Mouse (Mus musculus): ENCODE data around the gene Nisch.

Gene Nisch

DNA sequence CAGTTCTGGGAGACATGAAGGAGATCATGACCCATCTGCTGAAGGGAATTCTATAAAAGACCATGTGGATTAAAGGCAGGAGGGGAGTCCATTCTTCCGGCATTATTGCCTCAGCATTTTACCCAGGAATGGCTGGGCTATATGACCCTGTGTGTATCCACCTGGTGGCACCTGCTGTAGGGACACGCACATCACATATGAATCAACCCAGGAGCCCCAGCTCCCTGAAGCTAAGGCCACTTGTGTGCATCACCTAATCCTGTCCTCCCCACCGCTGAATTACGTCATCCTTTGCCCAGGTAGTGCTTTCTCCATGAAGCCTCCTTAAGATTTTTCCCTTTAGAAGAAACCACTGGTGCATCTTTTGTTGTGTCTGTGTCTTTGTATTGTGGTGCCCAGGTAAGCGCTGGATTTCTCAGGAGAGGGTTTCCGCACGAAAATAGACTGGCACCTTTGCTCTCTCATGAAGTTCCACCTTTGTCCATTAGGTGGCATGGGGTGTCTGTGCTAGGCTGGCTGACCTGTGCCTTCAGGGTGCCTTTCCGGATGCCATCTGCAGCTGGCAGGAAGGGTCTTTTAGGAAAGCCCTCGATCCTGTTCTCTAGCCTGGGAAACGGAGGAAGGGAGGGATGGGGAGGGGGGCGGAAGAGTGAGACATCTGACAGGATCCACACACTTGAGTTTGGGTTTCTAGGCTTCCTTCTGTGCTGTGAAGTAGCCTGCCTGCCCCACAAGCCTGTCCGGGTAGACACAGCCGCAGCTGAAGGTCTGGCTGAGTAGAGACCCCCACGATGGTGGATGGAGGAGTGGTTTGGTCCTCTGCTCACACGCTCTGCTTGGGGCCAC is 1.4 kb downstream of the Nisch start:
- peak; percentile 74 to 82 for DNase-seq

DNA sequence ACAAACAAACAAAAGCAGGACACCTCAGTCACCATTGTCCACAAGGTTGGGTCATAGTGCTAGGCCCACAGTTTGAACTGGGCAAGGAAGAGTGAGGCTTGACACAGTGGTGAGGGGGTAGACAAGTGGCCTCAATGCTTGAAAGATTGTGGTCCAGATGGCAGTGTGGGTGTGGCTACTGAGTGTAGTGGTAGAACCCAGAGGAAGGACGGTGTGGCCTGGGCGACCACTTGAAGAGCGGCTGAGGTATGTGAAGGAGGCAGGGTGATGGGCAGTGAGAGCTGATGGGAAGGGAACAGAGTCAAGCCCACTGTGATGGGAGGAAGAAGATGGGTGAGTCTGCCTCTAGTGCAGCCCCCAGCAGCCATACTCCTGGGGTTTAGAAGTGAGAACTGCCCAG is 2.1 kb downstream of the Nisch start:
- DNase-seq: no peak

DNA sequence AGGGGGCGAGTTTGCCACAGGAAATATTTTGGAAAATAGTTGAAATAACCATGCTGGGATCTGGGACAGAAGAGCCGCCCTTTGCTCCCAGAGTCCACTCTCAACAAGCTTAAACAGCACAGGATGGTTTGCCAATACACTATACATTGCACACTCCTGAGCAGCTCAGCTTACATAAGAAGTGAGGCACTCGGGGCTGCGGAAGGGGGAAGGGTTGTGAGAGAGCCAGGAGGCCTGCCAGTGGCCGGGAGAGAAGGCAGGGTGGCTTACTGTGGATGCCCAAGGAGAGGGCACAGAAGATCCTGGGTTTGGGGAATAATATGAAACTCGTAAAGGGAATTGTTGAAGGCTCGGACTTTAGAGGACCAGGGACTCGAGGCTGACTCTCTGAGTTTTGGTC is 2.9 kb downstream of the Nisch start:
- DNase-seq: no peak

DNA sequence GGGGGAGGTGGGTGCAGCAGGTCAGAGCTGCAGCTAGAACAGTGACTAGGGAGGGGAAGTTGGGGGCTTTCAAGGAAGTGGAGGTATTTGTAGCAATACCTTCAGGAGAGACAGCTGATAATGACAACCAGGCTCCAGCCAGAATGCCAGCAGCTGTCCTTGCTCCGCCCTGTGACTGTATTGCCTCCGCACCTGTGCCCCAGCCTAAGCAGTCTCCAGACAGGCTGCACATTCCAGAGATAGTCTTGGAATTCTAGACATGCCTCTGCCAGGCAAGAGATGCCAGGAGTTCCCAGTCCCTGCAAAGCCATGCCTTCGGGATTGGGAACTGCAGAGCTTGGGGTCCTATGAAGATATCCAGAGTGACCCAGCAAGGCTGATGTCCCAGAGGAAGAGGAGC is 4.2 kb downstream of the Nisch start:
- DNase-seq: no peak

DNA sequence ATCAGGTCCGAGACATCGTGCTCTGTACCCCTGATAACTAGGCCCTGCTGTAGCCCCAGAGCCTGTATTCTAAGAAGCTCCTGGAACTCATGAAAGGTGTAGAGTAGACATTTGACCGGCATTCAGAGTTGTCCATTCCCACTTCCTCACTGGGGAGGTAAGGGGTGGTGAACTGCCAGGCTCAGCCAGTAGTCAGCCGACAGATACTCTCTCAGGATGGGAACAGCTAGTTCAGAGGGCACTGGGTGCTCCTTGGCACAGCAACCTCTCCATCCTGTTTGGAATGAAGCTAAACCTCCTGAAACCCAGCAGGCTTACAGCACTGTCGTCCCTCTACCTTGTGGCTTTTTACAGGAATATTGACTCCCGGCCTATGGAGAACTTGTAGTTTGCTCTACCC is 4.9 kb downstream of the Nisch start:
- DNase-seq: no peak

DNA sequence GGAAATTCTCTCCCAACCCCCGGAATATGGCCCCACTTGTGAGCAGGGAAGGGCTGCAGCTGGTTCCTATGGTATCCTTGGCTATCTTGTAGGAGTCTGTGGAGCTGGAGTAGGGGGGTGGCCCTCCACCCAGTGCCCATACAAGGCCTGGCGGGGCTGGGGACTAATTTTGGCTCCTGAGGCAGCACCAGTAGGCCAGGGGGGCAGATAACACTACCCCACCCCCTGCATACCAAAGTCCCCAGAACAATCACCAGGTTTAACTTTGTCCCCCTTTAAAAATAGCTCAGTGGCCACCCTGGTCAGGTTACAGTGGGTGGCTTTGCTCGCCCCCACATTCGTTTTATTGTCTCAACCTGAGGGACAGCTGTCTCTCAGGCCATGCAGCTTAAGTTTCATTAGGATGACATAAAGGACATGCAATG is 7.6 kb downstream of the Nisch start:
- DNase-seq: no peak

DNA sequence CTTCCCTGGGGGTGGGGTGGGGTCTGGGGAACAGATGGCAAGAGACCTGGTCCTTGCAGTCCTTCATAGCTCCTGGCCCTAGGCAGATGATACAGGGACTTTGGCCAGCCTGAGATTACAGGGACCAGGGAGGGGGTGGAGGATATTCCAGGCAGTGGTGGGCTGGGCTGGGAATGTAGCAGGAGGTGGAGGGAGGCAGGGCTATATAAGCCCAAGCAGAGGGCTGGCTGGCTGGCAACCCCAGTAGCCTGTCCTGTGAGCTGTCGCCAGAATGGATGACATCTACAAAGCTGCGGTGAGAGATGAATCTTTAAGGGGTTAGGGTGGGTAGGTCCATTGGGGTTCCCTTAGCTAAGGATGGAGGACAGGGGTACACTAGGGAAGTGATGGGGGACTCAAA is 8.7 kb downstream of the Nisch start, which contains the start of gene Tnnc1:
Gene Tnnc1 (plus strand): TSS at position 229 of the 400 bp plus-strand sequence.
- no peak for DNase-seq

DNA sequence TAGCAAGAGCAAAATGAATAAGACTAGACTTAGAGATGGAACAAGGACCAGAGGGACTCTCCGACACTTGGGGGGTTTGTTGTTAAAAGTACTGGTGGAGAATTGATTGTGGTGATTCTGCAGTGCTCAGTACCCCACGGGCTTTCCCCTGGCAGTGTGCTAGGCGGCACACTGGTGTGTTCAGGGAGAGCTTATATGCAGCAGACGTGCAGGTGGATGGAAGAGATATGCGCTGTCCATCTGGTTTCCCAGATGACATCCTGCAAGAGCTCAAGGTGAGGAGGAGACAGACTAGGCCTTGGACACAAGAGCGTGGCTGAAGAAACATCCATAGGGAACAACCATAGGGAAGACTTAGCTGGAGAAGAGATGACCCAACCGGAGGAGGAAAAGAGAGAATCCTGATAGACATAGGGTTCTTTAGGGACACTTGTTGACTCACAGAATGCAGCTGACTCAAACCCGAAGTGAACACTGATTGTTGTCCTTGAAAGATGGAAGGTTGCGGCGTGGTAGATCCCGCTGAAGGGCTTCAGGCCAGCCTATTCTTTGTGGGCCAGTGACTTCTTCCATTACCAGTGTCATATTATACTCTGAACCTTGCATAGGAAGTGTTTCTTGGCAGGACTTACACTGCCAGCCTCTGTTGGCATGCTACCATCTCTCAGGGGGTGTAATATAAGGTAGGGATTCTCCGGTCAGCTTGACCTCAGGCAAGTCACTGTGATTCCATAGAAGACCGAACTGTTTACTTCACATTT is 9.5 kb downstream of the Nisch start:
- DNase-seq: no peak

DNA sequence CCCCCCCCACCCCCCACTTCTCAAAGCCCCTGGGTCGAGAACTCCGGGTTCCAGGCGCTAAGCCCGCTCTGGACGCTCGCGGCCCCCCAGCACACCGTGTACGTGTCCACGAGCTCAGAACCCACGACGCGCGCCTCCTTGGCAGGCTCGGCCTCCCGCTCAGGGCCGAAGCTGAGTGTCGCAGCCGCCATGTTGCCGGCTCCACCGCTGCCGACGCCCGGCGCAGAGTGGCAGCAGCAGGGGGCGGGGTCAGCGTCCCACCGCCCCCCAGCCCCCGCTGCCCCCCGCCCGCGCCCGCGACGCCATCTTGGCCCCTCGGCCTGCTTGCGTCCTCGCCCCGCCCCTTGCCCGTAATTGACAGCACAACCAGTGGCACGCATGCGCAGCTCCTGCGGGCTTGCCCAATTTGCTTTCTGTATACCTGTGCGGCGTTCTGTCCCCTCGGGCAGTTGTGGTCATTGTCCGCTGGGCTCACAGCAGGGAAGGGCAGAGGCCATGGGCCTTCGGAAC is 10.2 kb downstream of the Nisch start:
- DNase-seq: peak; percentile 98 to 99

DNA sequence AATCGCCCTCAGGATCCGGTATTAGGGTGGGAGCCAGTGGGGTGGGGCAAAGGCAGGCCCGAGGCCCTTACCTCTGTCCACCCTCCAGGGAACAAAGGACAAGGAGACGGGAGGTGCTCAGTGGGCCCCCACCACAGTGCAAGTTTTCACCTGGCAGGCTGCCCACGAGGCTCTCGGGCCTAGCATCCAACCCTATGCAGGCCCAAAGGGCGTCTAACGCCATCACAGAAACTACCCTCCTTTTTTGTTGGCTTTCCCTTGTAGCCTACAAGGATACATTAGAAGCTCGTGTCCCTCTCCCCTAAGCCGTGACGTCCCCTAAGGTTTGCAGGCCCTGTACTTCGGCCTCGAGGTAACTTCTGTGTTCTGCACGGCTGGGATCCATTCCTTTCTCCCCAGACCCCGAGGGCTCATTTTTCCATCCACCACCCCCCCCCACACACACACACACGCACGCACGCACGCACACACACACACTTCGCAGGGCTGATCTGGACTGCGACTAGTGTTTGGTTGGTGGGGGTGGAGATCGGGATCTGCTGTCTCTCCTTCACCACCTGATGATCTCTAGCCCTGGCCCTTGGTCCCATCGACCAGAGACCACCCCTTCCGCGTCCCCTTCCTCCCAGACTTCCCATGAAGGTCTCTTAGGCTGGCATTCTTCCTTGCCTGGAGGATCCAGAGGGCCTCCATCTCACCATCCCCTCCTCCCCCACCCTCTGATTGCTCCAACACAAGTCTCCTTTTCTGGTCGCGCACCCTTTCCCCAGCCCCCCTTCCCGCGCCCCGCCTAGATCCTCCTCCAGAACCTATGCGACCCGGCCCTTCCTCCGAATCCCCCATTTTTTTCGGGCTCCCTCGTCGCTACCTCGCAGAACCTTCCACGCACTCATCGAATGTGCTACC is 10.9 kb downstream of the Nisch start:
- DNase-seq: peak; percentile 74 to 78

DNA sequence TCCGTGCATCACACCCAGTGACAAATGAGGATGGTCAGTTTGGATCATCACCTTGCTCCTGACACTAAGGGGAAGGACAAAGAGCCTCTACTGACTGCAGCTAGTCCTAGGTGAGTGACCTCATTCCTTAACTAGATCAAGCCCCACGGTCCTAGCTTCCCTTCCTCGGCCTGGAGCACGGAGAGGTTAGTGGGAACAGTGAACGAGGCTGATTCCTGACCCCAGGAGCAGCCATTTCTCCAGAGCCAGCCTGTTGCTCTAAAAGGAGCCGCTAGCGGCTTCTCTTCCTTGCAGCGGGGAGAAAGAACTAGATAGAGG is 11.5 kb downstream of the Nisch start:
- DNase-seq: no peak

DNA sequence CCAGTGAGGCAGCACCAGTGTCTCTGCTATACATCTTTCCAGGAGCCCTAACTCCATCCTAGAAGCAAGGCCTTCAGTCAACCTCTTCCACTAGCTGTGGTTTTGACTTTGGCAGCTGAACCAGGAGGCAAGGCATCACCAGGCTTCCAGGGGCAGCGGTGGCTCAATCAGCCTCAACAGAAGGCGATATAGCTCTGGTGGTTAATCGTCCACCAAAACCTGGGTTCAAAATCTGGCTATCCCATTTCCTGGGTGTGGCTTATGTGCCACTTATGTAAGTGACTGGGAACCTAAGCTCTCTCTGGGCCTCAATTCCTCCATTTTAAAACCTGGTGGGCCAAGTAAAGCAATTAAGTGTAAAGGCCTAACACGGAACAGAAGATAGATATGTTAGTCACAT is 11.9 kb downstream of the Nisch start:
- no peak for DNase-seq

DNA sequence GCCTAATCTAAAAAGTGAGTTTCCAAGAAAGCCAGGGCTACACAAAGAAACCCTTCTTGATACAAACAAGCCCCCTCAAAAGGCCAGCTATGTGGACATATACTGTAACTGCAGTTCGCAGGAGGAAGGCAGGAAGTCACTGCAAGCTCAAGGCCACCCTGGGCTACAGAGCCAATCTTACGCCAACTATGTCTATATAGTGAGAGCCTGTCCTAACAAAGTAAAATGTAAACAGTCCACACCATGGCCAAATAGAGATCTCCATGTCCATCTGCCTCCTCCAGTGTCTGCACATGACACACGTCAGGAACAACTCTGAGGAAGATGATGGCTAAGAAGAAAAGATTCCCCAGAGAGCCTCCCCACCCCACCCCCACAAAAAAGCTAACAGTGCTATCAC is 16.7 kb downstream of the Nisch start:
- DNase-seq: no peak

DNA sequence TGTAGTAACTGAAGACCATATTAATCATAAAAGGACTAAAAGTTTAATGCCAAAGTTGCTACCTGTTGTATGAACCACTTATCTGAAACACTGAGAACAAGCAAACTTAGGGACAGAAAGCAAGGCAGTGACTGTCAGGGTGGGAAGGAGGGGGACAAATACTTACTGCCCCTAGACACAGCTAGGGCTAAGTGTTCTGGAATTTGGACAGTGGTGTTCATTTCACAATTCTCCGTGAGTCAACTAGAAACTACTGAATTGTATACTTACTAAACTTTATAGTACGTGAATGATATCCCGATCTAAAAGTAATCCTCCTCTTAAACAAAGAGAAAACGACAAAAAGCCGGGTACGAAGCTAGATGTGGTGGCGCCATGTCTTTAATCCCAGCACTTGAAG is 17.1 kb downstream of the Nisch start:
- no peak for DNase-seq

DNA sequence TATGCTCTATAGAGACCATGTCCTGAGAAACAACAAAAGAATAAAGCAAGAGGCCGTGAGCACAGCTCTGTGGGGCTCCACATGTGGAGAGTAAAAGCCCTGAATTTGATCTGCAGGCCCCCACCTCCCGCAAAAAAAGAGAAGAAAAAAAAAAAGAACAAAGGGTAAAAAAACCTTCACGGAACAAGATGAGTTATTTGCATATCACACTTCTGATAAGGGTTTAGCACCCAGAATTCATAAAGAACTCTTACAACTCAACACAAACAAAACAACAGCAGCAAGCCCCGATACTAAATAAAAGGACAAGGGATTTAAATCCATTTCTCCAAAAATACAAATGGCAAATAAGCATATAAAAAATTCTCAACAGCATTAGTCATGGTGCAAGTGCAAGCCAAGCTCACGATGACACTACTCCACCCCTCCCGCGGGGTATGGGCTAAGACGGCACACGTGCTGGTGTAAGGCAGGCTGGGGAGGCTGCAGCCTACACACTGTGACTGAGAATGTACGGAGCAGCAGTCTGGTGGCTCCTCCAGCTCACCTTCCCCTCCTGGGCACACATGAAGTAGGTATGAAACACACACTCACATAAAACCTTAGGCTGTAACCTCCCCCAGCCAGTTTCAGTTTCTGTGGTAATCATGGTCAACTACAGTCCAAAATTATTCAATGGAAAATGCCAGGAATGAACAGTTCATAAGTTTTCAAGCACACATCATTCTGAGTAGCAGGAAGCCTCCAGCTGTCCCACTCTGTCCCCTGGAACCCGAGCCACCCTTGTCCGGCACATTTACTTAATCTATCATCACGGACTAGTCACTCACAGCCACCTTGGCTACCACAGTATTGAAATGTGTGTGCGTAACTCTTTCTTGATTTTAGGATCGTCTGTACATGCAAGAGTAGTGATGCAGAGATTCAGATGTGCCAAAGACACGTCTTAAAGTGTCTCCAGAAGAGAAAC is 18.9 kb downstream of the Nisch start:
- DNase-seq: peak in 1 of 2 experiments; percentile 34

DNA sequence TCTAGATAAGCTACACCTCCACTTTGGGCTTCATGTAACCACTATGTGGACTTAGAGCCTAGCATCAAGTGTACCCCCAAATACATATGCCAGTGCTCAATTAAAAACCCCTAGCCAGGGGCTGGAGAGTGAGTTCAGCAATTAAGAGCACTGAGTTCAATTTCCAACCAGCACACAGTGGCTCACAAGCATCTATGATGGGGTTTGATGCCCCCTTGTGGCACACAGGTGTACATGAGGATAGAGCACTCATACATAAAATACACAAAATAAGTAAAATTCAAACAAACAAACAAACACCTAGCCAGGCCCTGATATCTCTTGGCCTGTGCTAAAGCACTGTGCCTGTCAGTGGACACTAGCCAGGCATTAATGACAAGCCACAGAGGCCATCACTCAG is 20.8 kb downstream of the Nisch start:
- peak; percentile 46 to 60 for DNase-seq

DNA sequence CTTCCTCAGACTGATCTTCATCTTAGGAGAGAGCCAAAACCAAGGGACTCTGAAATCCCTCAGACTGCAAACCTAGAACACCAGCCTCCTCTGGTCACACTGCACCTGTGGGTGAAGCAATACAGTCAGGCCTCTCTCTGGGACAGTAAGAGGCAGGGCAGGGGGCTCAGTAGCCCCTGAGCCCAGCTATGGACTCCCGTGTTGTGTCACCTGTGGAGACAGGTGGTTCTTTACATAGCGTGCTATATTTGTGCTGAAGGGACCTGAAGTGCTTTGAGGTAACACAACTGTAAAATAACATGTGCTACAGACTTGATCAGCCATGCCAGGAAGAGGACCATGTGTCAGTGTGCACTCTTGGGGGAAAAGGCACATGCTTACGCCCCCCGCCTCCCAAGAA is 21.2 kb downstream of the Nisch start:
- no peak for DNase-seq

DNA sequence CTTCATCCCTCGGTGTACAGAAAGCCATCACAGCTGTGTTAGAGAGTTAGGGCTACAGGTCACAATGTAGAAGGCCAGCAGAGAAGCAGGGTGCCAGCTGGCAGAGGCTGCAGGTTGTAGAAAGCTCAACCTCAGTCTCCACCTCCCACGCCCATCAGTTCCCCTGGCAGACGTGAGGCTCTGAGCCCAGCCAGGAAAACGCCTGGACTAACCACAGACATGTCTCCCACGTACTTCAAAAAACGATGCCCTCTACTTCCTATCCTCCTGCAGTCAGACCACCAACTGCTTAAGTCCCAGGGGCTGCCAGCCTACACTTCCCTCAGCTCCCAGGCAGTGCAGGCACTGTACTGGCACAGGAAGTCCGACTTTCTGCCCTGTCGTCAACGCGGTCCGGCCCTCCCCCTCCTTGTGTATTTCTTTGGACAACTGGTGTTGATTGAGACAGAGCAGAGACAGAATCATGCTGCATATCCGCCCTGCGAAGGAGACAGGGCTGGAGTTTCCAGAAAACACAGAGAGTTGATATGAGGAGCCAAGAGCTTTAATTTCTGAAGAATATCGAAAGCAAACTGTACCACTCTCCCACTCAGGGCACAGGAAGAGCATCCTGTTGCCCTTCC is 21.7 kb downstream of the Nisch start:
- peak; percentile 54 to 73 for DNase-seq

DNA sequence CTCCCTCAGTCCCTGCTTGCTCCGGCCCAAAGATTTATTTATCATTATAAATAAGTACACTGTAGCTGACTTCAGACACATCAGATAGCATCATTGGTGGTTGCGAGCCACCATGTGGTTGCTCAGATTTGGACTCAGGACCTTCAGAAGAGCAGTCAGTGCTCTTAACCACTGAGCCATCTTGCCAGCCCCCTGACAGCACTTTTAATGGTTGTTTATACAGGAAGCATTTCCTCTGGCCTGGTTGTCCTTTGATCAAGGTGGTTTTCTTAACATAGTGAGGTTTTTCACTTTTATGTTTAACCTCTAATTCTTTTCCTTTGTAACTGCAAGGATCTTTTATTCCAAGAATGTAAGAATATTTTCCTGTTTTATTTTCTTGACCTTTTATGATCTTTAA is 22.3 kb downstream of the Nisch start:
- DNase-seq: no peak

DNA sequence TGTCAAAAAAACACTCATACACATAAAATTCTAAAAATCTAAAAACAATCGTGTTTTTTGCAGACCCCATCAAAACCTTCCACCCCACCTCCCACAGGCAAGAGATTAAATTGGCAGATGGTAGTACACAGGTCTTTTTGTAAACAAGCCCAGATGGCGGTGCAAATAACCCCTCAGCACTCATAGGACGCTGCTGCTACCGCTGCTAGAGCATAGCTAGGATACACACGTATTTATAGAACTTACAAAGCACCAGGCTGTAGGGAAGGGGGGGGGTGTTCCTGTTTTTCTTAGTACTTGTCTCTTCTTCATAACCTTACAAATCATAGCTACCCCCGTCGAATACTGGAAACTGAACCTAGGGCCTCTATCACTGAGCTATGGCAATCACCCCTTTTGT is 23.0 kb downstream of the Nisch start:
- no peak for DNase-seq

DNA sequence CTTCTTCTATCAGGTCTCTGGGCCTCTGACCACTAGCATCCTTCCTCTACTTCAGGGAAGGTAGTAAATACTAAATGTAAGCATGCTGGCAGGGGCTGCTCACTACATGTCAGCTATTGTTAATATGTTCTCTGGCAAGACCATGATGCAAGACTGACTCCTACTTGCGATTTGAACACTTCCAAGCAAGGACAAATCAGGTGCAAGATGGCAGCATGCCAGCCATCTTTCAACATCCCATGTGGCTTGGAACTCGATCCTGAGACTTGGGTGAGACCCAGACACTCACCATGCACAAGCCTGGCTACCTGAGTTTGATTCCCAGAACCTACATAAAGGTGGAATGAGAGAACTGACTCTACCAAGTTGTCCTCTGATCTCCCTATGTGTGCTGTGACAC is 24.8 kb downstream of the Nisch start:
- no peak for DNase-seq

Data from kidney, postnatal 4 days (tissue).